Mouse (Mus musculus) left cerebral cortex, postnatal 25 days (tissue): ENCODE measurements at regions not wholly inside any gene's neighbourhood (a gene's known extent, or its start where the extent isn't known, plus 50 kb on each side); places are given as distances from the start of the nearest gene placed in this dataset.
A peak's percentile ranks its signal among the peaks of the same experiment; 100 is the strongest.

Source experiments
- DNase-seq, 2 experiments: peaks; one replicate each; pipeline ENCODE4 v3.0.0; 2022; ENCODE audit warnings: low spot score in 2 of 2, mixed read lengths in 1 of 2
- intact Hi-C: fragments of 180-260 bp; cut with DNase I; formaldehyde crosslinking; loops from one replicate; pipeline ENCODE4 v1.15.1; 2025

- no peak for DNase-seq
- intact Hi-C loops: no loop called here
These were observed 165.5 kb upstream of the Ift57 start for GRCm38 (mm10) chr16:49533498-49533998.

- intact Hi-C loops: no loop called here
- DNase-seq: no peak
These were observed 148.8 kb upstream of the Ift57 start for GRCm38 (mm10) chr16:49550231-49550630.

GRCm38 (mm10) chr16:49570031-49570430, 129.0 kb upstream of the Ift57 start:
- peak in 1 of 2 experiments; percentile 67 for DNase-seq
- intact Hi-C loops: no loop called here

- intact Hi-C loops: no loop called here
- DNase-seq: peak in 1 of 2 experiments; percentile 13
These were observed 126.4 kb upstream of the Ift57 start for GRCm38 (mm10) chr16:49572485-49573170.

- intact Hi-C loops: no loop called here
- no peak for DNase-seq
These were observed 125.9 kb upstream of the Ift57 start for GRCm38 (mm10) chr16:49573171-49573517.

GRCm38 (mm10) chr16:49578976-49579375, 120.1 kb upstream of the Ift57 start:
- DNase-seq: no peak
- intact Hi-C loops: no loop called here

GRCm38 (mm10) chr16:49580708-49581107, 118.3 kb upstream of the Ift57 start:
- intact Hi-C loops: no loop called here
- DNase-seq: no peak

- intact Hi-C loops: no loop called here
- peak in 1 of 2 experiments; percentile 54 for DNase-seq
These were observed 92.5 kb upstream of the Ift57 start for GRCm38 (mm10) chr16:49606500-49606899.

- intact Hi-C loops: no loop called here
- DNase-seq: no peak
These were observed 84.2 kb upstream of the Ift57 start for GRCm38 (mm10) chr16:49614801-49615200.

GRCm38 (mm10) chr16:49615342-49616020, 83.6 kb upstream of the Ift57 start:
- intact Hi-C loops: no loop called here
- peak; percentile 29 to 67 for DNase-seq

- peak in 1 of 2 experiments; percentile 26 for DNase-seq
- intact Hi-C loops: no loop called here
These were observed 82.7 kb upstream of the Ift57 start for GRCm38 (mm10) chr16:49616263-49616872.

- peak; percentile 23 to 87 for DNase-seq
- intact Hi-C loops: no loop called here
These were observed 65.5 kb upstream of the Ift57 start for GRCm38 (mm10) chr16:49633502-49633901.

- intact Hi-C loops: loop anchor here (5.0 kb wide), 1 partner anchor 133 kb away; no protein-coding TSS in a partner anchor
- peak in 1 of 2 experiments; percentile 74 for DNase-seq
These were observed 63.5 kb upstream of the Ift57 start for GRCm38 (mm10) chr16:49635506-49635905.

GRCm38 (mm10) chr16:49636467-49636866, 62.6 kb upstream of the Ift57 start:
- intact Hi-C loops: loop anchor here (5.0 kb wide), 1 partner anchor 134 kb away; no protein-coding TSS in a partner anchor
- no peak for DNase-seq

GRCm38 (mm10) chr16:49642696-49643095, 56.3 kb upstream of the Ift57 start:
- intact Hi-C loops: no loop called here
- no peak for DNase-seq

GRCm38 (mm10) chr16:49644416-49644815, 54.6 kb upstream of the Ift57 start:
- intact Hi-C loops: no loop called here
- DNase-seq: no peak

GRCm38 (mm10) chr16:49646479-49646878, 52.6 kb upstream of the Ift57 start:
- DNase-seq: no peak
- intact Hi-C loops: no loop called here
